Mouse (Mus musculus) lung, postnatal 14 days (tissue): ENCODE data around the gene Tspan9.

Source experiments
- DNase-seq: peaks from one replicate; pipeline ENCODE4 v3.0.0; 2021

Gene Tspan9

DNA sequence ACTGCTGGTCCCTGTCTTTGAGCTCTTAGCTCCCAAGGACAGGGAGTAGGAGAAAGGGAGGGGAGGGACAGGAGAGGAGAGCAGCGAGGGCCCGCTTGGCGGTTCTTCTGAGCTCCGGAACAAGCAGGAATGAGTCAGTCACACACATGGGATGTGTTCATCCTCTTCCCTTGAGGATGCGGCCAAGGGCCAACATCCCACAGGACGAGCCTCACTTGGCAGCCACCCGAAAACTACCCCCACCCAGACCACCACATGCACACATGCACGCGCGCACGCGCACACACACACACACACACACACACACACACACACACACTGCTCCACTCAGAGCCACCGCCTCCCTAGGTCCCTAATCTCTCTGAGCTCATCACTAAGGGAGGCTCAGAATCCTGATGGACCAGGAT, 132.3 kb downstream of the Tspan9 start:
- no peak for DNase-seq

DNA sequence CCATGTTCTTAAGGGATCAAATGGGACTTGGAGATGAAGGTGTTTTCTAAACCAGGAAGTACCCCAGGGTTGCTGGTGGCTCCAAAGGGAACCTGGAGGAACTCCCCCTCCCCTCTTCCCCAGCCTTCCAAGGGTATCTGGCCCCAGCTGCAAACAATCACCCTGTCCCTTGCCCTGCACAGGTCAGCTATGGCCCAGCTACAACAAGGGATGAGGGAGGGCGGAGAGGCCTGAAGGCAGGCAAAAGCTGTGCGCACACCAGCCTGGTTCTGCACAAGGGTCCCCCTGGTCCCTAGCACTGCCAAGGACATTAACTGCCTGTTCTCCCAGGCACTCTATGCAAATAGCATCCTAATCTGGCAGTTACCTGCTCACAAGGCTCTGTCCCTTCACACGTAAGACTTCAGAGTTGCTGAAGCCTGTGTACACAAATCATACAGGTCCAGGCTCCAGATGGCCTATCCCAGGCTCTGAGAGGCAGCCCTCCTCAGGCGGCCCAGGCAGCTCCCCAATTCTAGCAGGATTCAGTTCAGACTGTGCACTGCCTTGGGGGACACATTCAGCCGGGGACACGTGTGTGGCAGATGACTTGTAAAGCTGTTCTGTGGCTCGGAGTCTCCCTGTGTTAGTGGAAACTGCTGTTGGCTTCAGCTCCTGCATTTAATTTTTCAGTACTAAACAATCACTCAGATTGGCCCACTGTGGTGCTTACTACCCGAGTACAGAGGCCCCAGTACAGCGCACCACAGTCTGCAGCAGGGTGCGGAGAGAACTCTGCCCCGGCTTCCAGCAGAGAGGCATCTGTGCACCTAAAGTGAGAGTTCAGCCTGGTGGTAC, 133.0 kb downstream of the Tspan9 start:
- DNase-seq, result no peak

DNA sequence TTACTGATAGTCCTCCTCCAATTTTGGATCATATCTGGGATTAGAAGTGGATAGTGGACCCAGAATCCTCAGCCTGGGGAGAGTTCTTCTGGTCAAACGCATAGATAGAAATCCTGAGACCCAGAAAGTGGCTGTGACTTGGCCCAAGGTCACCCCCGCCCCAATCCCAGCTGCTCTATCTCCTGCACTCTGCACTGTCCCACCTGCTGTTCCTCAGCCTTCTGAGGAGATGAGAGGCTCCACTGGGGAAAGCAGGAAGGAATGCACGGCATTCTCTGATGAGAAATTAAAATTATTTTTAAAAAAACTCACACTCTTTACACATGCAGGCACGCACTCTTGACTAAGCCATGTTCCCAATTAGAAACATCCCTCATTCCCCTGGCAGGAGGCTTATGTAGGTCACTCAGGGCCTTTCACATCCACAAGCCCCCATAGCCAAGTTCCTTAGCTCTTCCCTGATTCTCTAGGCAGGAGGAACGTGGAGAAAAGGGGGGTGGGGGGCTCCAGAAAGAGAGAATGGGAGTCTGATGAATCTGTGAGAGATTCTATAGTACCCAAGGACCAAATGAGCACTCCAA, 135.3 kb downstream of the Tspan9 start:
- DNase-seq, result no peak

DNA sequence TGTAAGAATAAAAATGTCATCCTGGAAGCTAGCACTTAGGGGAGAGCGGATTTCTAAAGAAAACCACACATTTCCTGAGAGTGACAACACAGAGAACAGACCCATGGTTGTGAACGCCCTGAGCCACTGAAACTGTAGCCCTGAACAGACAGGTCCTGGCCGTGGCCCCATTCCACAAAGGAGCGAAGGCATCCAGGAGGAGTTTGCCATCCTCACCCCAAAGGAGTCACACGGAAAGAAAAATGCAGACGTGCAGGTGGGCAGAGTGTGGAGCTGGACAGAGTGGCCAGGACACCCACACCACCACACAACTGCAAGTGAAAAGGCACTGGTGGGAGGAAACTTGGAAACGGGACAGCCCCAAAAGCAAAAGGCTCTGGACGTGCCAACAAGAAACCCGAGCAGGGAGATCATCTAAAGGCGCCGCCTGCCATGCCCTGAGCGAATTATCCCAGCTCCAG, 136.1 kb downstream of the Tspan9 start:
- DNase-seq, result no peak

DNA sequence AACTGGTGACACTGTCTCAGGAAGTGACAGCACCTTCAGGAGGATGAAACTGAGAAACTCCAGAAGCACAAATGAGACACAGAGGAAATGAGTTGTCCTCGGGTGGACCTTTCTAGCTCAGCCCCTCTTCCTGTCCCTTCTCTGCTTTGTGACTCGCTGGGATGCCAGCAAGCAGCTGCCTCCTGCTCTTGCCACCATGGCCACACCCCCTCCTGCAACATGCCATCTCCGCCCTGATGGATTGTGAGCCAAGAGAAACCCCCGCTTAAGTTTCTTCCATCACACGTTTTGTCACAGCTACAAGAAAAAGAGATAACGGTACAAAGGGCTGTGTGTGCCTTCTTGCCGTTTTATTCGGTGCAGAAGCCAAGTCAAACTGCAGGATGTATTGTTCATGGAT, 137.2 kb downstream of the Tspan9 start:
- no peak for DNase-seq

DNA sequence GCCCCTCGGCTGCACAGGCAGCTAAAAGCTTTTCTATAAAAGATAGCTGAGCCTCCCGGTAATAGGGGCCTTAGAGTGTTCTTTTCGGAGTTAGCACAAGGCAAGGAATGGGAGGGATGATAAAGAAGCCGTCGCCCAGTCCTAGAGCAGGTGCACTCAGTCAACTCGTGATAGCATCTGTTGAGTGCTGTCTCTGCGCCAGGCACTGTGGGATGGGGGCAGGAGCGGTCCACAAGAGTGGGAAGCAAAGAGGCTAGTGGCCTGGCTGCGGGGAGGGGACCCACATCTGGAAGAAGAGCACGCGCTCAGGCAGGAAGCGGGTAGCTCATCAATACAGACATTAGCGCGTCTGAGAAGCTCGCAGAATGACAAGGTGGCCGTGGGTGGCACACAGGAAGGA, 138.8 kb downstream of the Tspan9 start:
- DNase-seq, result no peak

DNA sequence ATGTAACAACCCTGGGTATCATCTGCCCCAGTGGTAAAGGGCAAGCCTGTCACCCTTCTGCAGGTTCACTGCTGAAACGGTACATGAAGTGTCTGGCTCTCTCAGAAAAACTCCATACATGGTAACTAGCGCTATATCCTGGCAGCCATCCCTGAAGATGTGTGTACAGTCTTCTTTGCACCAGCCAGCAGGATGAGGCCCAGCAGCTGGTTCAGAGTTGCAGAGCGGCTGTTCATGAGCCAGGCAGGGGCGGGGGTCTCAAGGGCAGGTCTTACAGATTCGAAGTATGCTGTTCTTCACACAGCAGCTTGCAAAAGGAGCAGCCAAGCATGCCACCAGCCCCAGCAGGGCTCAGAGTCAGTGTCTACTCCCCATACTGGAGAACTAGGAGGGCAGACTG, 139.9 kb downstream of the Tspan9 start:
- no peak for DNase-seq

DNA sequence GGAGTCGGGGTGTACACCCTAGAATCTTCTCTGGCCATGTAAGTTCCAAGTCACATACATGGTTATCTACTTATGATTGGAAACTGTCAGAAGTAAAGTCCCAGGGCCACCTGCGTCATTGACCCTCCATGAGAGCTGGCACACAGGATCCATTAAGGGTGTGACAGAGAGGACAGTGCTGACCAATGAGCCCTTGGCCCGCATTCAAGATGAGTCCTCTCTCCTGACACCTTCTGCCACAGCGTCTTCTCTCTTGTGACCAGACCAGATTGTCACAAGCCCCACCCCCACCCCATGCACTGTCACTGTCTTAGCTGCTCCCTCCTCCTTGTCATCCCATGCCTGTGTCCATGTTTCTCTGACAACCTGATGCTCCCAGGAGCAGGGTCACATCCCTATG, 140.7 kb downstream of the Tspan9 start:
- DNase-seq, result no peak

DNA sequence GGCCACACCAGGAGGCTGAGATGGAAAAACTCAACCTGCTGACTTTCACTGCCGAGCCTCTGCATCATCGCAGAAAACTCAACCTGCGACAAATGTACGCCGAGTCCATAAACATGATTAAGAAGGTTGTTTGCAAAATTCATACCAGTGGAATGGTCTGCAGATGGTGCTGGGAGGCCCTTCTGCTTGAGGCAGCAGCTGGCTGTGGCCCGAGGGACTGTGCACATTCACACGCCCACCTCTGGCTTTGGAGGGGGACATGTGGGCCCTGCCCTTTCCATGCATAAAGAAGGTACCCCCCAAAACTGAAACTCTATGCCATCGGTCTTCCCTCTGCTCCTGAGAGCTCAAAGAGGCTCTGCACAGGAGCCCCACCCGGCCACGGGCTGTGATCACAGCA, 141.3 kb downstream of the Tspan9 start:
- no peak for DNase-seq

DNA sequence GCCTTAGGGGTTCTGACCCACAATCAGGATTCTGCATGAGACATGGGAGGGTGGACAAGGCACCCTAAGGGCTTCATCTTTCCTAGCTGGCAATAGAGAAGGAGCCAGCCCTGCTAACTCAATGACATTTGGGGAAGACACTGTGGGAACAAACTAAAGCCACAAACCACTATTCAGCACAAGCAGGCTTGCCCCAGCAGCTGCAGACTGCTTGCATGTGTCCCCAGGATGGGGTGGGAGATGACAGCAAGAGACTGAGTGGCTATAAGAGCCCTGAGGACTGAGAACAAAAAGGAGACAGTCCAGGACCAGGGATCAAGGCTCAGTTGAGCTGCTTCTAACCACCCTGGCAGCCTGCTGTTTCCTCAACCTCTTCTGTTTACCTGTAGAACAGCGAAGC, 141.8 kb downstream of the Tspan9 start:
- DNase-seq, result no peak

DNA sequence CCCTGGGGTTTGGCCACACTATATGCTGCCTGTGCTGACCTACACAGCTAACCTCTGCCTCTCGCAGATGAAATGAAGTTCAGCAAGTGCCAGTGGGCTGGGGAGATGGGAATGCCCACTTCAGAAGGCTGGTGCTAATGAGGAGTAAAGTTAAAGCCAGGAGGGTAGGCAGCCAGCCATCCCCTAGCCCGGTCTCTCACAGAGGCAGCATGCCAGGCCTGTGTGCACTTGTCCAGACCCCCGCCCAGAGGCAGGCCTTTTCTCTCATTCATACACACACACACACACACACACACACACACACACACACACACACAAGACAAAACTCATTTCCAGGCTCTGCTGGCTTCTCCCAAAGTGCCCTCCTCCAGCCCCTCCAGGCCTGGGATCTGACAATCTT, 142.6 kb downstream of the Tspan9 start:
- DNase-seq, result no peak

DNA sequence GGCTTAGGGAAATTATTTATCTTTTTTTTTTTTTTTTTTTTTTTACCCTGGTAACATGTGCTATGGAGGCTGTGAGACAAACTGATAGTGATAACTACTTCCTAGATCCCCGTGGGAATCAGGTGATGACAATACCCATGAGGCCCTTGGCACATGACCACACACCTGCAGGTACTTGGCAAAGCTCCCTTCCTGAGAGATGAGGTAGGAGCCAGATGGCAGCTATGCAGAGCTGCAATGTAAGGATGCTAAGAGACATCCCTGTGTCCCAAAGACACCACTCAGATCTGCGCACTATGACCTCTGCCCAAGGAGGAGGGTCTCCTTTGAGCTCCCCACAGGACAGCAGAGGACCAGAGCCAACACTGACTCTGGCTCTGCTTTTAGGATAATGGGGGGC, 144.3 kb downstream of the Tspan9 start:
- DNase-seq, result no peak

DNA sequence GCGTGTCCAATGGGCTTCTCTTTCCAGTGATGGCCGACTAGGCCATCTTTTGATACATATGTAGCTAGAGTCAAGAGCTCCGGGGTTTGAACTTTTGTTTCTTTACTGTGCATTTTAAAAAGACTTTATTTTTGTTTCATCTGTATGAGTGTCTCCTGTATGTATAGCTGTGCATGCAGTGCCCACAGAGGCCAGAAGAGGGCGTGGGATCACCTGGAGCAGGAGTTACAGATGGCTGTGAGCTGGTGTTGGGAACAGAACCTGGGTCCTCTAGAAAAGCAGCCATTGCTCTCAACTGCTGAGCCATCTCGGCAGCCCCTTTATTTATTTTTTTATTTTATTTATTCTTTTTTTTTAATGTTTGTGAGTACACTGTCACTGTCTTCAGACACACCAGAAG, 146.5 kb downstream of the Tspan9 start:
- no peak for DNase-seq

DNA sequence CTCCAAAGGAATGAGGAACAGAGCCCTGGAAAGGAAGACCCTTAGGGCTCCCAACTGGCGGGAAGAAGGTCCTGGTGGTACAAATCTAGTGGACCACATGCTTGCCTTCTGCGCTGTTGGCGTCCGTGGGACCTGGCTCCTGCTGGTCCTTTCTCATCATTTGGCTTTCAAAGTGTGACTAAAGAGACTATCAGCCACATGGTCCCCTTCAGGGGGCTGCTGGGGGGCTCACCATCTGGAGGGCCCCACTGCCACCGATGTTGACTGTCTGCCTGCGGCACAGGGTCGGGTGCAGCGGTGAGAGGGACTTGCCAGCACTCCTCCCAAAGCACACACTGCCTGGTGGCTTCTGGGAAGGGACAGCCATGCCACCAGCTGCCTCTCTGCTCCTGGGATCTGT, 150.4 kb downstream of the Tspan9 start:
- DNase-seq, result no peak

DNA sequence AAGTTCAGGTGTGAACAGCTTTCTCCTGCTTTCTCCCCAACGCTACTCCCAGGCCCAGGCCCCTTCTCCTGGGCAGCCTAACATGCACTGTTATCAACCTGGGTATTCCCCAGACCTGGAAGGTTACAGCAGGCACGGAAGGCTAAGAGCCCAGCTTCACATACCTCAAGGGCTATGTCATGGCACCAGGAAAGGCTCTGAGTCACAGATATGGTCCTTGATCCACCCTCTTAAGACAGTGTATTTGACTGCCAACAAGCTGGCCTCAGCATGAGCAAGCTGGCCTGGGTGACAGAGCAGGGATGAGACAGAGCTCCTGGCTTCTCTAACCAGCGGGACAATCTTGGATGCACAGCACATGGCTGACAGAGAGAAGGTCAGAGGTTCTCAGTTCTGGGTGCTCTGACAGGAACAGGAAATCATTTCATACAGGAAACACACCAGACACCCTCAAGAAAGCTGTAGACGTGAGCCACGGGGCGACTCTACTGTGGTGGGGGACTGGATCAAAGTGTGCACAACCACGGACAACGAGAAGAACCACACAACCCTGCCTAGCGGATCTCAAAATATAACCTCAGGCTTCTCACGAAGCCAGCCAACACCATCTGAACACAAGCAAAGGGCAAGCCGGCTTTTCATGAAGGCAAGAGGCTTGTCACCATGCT, 151.8 kb downstream of the Tspan9 start:
- peak; percentile 50 for DNase-seq

DNA sequence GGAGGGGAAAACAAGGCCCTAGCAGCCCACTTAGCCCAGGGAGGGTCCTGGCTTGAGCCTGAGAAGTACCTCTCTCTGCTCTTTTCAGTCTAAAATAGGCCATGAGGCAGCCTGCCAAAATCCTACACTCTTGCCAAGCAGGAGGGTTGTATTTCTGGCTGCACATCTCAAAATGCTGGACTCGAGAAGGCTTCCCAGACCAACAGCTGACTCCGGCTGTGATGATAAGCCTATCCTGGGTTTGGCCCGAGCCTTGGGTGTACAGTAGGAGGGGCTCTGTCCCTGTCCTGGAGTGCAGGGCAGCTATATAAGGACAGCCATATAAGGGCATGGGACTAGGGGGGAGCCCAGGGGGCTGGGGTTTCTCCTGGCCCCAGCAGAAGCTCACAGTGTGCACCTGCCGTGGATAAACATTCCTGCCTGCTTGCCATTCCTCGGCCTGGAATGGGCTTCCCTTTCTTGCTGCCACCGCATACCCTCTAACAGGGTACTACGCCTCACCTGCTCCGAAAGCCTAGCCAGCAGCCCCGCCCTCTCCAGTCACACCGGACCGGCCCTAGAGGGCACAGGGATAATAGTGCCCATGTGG, 153.7 kb downstream of the Tspan9 start:
- peak; percentile 84 for DNase-seq

DNA sequence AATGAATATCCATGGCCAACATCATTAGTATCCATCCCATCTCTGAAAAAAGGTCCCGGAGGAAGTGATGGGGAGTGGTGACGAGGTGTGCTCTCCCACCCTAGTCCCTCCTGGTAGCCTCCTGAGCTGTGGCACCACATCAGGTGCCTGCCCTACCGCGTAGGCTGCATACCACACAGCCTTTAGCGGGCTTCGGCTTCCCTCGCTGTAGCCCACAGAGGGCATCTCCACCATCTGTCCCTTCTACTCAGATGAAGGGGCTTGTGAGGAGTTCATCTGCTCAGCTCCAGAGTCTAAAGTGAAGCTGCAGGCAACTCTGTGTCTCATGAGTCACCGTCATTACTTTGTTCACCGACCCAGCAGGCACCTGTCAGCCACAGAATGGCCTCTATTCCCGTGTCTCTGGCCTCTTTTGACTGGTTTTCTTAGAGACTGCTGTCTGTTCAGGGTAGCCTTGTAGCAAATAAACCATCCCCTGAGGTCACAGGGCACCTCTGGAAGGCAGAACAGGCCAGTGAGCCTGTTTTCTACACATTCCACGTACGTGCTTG, 154.4 kb downstream of the Tspan9 start:
- DNase-seq, result no peak

DNA sequence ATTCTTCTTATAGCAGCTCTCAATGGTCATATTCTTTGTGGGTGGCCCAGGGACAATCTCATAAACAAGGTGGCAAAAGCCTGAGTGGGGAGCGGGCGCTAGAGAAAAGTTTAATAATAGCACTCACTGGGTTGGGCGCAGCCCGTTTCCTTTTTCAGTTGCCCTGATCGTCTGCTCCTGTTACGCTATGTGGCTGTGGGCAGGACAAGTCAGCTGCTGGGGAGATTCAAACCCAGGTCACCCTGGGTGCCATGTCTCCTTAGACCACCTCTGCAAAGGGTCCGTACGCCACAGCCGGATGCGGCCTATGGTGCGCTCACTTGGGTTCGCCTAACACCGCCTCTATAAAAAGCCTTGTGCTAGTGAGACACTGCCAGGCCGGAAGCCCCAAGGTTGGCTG, 156.0 kb downstream of the Tspan9 start:
- no peak for DNase-seq

DNA sequence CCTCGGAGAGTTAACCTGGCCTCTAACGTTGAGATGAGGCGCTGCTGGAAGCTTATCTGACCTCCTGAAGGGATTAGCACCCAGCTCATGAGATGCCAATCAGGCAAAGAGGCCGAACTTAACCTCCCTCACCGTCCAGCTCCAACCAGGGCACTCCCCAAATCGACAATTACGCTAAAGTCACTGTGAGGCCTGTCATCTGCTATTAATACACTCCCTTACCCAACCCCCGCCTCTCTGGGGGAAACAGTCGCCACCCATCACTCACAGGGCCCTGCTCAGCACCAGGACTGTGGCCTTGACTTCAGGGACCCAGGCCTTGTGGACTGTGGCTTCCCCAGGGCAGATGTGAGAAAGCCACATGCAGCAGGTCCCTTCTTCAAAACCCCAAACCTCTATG, 157.0 kb downstream of the Tspan9 start:
- no peak for DNase-seq

DNA sequence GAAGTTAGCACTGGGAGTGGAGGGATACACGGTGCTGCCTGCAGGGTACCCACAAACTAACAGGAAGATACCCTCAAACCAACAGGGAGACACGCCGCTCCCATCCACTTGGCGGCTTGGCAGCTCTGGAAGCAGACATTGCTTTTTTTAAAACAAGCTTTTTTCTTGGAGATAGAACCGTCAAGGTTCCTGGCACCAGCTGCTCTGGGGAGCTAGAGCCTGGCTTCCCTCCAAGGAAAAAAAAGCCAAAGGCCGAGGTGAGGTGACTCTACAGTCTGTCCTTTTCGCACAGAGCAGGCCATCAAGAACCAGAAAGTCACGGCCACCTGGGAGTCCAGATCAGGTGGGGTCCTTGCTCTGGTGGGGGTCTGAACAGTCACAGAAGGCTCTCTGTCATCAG, 162.2 kb downstream of the Tspan9 start:
- DNase-seq, result no peak

DNA sequence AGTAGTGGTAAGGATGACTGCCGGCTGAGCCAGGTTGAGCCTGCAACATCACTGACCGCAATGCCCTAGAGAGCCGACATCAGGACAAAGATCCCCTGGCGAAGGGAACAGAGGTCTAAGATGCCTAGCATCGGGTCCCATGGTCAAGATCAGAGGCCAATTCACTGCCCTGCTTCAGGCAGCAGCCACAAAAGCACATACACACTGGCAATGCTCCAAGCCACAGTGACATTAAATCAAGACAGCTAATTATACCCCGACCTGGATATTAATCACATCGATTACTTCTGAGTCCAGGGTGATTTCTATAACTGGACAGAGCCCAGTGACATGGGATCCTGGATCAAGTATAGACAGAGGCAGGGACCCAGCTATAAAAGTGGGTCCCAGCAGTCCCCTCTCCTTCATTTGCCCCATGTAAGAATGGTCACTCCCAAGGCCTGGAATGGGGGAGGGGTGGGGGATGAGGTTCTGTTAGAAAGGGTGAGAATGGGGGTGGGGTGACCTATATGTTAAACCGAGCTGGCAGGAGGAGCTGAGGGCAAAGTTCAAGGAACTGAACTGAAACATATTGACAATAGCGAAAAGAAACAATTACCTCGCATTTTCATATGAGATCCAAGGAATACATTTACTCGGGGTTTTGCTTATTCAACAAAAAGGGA, 162.9 kb downstream of the Tspan9 start:
- DNase-seq, result no peak

DNA sequence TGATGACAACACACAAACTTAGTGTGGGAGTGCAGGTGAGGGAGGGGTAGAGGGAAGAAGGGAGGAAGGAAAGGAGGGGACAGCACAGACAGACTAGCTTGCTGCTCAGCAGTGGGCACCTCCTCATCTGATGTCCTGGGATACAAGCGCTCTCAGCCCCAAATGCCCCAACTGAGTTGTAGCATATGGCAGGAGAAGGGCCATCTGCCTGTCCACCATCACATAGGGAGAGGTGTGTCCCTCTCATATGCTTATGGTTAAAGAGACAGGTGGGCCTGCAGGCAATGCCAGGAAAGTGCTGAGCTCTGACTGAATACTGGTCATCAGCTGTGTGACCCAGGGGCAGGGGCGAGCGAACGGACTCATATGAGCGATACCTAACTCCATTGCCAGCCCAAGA, 163.6 kb downstream of the Tspan9 start:
- DNase-seq, result no peak

DNA sequence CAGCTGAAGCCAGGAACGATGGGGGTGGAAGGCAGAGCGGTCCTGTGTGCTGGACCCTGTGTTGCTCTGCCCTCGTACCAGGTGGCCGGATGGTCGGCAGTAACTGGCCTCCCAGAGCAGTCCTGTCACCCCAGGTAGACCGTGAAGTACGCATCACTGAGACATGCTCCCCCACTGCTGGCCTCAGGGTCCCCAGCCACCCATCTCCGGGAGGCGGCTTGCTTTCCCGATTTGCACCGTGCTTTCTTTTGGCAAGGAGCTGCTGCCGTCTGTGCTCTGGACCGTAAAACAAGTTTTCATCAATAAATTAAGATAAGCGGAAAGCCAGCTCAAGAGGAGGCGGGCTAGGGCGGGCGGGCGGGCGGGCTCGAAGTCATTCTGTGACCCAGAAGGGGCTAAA, 164.5 kb downstream of the Tspan9 start:
- no peak for DNase-seq
